Mouse (Mus musculus) E14TG2a.4 (cell line): Measurements from ENCODE around the gene Pdzph1.

ENCODE experiments used
- CTCF ChIP-seq: conservative IDR thresholded peaks from 2 replicates; pipeline ENCODE4 v1.5.1; 2014; ENCODE audit warnings: low read length
- NANOG ChIP-seq: IDR thresholded peaks from 2 replicates; pipeline ENCODE4 v1.6.1; 2014; ENCODE audit warnings: borderline replicate concordance, low read length, mixed read lengths

DNA sequence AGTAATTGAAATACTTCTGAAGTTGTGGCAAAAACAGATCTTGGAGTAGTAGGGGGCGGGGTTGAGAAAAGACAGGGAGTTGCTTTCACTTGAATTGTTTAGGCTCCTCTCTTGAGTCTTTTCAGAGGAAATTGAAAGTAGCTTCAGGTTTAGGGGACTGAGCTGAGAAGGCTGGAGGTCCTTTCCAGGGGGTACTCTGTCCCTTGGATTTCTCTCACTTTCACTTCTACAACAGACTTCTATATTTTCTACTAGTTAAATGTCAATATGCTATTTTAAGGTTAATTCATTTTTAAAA lies 58.2 kb downstream of the Pdzph1 start:
- TF ChIP-seq CTCF (no peak), NANOG (no peak)
